Mouse (Mus musculus): Measurements from ENCODE around the gene Omt2a.
"Not testable (repeated sequence)": the region's sequence is repeated elsewhere in the genome, so short reads cannot be mapped to it uniquely, and the experiment has no call there.

Omt2a gene

GRCm38 (mm10) chr9:78314696-78315095 lies at the start of gene Omt2a:
Omt2a (minus strand) TSS chr9:78314796.
- DNase-seq (ENCODE audit: low spot score) = no peak

- no peak for DNase-seq (ENCODE audit: low spot score)
Measured at GRCm38 (mm10) chr9:78363374-78363773, 48.8 kb upstream of the Omt2a start.

DNA sequence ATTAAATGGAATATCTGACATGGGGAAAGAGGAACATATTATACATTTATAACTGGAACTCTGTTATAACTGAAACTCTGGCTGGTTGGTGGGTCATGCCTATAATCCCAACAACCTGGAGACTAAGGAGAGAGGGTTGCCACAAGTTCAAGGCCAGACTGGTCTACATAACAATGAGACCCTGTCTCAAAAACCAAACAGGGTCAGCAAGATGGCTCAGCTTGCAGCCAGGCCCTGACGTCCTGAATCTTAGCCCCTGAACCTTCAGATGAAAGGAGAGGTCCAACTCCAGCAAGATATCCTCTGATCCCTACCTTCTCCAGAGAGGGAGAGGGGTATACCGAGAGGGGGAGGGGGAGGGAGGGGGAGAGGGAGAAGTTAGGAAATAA lies 45.9 kb upstream of the Omt2a start:
- DNase-seq (ENCODE audit: low spot score) = no peak

GRCm38 (mm10) chr9:78359750-78360483 lies 45.3 kb upstream of the Omt2a start:
- DNase-seq (ENCODE audit: low spot score) = no peak

- DNase-seq (ENCODE audit: low spot score) = peak; percentile 23
Measured at GRCm38 (mm10) chr9:78358053-78358452, 43.5 kb upstream of the Omt2a start.

DNA sequence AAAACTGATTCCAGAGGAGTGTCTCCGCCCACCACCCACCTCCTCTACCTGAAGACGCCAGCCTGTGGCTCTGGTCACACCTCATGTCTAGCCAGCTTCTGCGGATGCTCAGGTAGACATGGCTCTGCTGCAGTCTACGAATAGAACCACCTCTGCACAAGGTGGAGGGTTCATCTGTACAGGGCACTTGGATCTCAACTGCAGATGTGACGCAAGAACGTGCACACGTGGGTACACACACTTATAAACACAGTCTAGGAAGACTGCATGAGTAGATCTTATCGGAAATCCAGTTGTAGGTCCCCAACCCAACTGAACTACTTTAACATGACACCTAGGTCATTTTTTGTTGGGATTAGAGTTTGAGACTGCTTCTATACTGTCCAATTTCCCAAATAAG lies 41.0 kb upstream of the Omt2a start, which contains the start of gene Gsta2:
TSS of gene Gsta2 (minus strand) at position 178 of the 400 bp plus-strand sequence.
- no peak for DNase-seq (ENCODE audit: low spot score)

GRCm38 (mm10) chr9:78354665-78355578 lies 40.3 kb upstream of the Omt2a start:
- peak; percentile 26 for DNase-seq (ENCODE audit: low spot score)

GRCm38 (mm10) chr9:78351504-78352220 lies 37.1 kb upstream of the Omt2a start:
- no peak for DNase-seq (ENCODE audit: low spot score)

DNA sequence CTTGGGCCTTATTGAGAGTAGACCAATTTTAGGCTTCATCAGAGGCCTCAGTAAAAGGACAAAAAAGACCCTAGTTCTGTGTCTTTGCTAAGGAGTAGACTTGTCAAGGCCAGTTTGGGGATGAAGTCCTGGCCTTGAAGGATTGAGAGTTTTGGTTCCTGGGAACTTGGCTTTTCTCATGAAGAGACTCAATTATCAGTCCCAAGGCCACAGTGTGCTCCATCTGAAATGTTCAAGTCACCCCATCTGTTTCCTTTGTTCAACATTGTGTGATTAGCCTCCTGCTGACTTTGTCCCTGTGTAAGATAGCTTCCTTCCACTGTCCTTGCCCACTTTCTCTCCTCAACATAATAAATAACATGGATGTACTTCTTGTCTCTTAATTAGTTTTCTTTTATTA lies 35.4 kb upstream of the Omt2a start:
- not testable (repeated sequence) for DNase-seq (ENCODE audit: low spot score)

DNA sequence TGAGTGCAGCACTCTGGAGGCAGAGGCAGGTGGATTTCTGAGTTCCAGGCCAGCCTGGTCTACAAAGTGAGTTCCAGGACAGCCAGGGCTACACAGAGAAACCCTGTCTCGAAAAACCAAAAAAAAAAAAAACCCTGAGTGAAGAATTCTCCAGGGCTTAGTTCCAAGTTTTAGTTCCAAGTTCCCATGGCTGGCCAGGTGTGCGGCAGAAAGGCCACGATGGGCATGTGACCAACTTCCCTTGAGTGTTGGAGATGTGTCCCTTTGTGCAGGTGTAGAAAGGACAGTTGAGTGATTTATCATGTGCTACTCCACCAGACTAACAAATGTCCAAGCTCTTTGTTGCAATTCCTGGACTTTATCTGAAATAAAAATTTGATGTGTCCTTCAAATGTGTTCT lies 34.5 kb upstream of the Omt2a start:
- DNase-seq (ENCODE audit: low spot score) = not testable (repeated sequence)

DNA sequence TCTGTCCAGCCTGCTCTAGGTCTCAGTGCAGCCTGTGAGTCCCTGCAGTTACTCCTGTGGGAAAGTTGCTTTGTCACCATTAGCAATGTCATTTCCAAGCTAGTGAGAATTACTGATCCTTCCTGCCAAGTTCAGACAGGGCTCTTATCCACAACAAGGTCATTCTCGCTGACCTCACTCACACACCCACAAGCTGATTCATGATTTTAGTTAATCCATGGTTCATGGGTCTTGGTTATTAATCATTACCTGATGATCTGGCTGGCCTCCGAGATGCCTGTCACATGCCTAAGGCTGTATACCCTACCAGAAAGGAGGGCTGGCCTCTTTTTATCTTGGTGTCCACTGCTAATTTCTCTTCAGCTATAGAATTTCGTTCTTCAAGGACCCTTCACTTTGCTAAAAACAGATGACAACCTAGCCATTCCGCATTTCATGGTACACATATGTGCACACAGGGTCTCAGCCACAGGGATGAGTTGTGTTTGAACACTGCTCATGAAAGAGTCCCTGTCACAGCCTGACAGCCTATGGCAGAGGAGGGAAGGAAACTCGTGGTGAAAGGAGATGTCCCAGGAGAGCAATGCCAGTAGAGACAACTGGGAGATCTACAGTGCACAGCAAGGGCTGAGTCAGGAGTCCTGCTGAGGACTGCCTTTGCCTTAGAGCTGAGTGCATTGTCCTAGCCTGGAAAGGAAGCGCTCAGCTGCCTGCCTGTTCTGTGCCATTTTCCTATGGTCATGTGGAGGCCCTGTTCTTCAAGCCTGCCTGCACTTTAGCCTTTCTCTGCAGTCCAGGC lies 33.8 kb upstream of the Omt2a start:
- DNase-seq (ENCODE audit: low spot score) = peak; percentile 26

DNA sequence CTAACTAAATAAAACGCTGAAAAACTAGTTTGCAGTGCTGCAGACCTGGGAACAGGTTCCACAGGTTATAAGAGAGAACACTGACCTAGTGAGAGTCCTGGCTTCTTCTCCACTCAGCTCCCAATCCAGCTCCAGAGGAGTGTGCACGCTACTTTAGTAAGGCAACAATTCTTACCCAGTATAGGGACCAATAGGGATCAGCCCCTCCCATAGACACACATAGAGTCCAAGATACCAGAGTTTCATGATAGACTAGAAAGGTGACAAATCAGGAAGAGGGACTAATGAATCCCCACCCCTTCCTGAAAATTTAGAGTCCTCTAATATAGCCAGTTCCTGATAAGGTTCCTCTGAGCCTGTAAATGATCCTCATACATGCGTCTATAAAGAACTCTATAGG lies 32.4 kb upstream of the Omt2a start:
- DNase-seq (ENCODE audit: low spot score) = no peak

DNA sequence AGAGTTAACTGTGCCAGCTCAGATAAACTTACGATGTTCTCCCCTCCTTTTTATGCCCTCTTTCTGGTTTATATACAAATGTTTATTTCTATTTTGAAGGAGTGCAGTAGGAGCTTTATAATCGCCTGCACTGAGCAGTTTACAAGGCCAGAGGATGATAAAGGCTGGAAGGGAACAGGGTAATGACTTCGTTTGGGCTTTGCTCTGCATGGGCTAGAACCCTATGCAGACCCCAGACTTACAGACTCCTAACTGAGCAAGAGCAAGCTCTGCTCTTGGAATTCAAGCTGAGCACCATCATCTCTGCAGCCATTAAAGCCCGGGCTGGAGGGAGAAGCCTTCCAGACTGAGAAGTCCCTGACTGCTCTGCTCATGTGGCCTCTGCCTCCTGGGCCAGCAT lies 30.6 kb upstream of the Omt2a start:
- not testable (repeated sequence) for DNase-seq (ENCODE audit: low spot score)

DNA sequence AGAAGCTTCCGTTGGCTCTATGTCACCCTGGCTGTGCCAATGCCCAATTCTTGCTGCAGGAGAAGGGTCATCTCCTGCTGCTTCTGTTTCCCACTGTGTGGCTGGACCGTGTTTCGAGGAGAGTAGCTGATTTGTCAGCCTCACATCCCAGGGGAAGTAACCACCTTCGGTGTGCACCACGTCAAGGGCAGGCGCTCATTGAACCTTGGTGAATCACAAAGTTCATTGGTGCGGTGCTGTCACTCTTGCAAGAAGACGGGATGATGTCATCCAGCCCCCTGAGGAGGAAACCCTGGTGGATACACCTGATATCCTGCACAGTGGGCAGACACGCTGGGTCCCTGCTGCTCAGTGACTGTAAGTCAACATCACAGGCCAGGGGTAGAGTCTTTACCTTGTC lies 28.5 kb upstream of the Omt2a start:
- DNase-seq (ENCODE audit: low spot score) = not testable (repeated sequence)

GRCm38 (mm10) chr9:78342494-78342893 lies 27.9 kb upstream of the Omt2a start:
- DNase-seq (ENCODE audit: low spot score) = not testable (repeated sequence)

GRCm38 (mm10) chr9:78340324-78340723 lies 25.7 kb upstream of the Omt2a start:
- peak; percentile 30 for DNase-seq (ENCODE audit: low spot score)

DNA sequence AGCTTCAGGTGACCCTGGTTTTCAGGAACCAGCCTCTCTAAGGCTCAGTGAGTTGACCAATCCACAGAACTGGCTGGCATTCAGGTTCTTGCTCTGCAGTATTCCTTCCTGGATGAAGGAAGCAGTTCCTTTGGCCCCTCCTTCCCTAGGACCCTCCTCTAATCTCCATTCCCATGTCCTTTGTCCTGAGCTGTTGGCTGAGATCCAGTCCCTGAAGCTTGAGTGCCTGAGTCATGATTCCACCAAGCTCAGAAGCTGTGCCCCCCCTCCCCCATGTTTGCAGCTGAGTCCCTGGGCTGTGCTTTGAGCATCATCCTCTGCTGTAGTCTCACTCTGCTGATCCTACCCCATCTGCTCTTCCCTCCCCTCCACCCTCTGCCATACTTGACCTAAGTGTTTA lies 22.5 kb upstream of the Omt2a start:
- not testable (repeated sequence) for DNase-seq (ENCODE audit: low spot score)

DNA sequence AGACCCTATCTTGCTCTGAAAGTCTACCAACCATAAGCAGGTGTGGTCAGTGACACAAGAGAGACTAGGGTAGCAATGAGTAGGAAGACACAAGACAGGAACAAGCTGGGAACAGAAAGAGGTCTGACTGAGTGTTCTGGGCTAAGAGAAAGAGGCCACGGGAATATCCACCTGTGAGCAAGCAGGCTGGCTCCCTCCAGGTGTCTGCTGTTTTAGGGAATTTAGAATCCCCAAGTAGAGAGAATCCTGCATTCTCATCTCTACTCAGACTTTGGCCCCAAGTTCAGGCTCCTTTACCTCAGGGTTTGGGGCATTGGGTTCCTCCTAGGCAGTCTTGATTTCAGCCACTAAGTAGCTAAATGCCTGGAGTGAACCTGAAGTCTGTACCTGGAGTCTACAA lies 12.7 kb upstream of the Omt2a start, which contains the start of gene Omt2b:
TSS of gene Omt2b (plus strand) at position 301 of the 400 bp plus-strand sequence.
- DNase-seq (ENCODE audit: low spot score) = not testable (repeated sequence)

DNA sequence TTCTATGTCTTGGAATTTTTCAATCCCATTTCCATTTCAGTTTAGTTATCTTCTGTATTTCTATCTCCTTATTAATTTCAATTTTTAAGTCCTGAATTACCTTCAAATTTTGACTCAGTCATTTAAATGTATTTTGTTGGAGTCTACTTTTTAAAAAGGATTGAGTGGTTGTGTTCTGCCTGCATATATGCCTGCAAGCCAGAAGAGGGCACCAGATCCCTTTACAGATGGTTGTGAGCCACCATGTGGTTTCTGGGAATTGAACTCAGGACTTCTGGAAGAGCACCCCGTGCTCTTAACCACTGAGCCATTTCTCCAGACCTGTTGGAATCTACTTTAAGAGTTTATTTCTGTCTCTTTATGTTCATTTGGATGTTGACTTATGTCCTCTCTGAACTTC lies 4.9 kb upstream of the Omt2a start:
- DNase-seq (ENCODE audit: low spot score) = no peak

GRCm38 (mm10) chr9:78308122-78308521 lies 6.5 kb downstream of the Omt2a start:
- DNase-seq (ENCODE audit: low spot score) = not testable (repeated sequence)

- not testable (repeated sequence) for DNase-seq (ENCODE audit: low spot score)
Measured at GRCm38 (mm10) chr9:78299143-78299542, 15.5 kb downstream of the Omt2a start.

All from yolk sac, embryonic 10.5 days (tissue).